Mouse (Mus musculus) adrenal gland, adult 2 months (tissue): ENCODE measurements at regions not wholly inside any gene's neighbourhood (a gene's known extent, or its start where the extent isn't known, plus 50 kb on each side); places are given as distances from the start of the nearest gene placed in this dataset.
A peak's percentile ranks its signal among the peaks of the same experiment; 100 is the strongest.

Experiments used
- DNase-seq: peaks from one replicate; pipeline ENCODE4 v3.0.0; 2021

GRCm38 (mm10) chr14:92958138-92958537 is 932.3 kb downstream of the Pcdh9 start:
- DNase-seq = no peak

DNA sequence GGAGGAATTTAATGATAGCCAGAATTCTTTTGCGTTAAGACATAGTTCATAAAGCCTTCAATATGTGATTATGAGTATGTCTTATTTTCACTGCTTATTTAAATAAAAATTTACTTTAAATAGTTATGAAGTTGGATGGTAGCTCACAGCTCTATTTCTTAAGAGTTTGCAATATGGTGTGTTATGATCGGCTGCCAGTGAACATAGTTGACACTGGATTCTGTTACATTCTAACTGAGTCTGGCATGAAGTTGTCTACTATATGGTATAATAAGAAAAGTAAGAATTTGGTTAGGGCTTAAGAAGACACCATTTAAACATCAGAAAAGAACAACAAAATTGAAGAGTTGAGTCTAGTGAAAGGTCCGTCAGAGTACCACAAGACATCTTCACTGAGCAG is 935.0 kb downstream of the Pcdh9 start:
- no peak for DNase-seq

GRCm38 (mm10) chr14:92907623-92908045 is 982.8 kb downstream of the Pcdh9 start:
- DNase-seq = no peak

DNA sequence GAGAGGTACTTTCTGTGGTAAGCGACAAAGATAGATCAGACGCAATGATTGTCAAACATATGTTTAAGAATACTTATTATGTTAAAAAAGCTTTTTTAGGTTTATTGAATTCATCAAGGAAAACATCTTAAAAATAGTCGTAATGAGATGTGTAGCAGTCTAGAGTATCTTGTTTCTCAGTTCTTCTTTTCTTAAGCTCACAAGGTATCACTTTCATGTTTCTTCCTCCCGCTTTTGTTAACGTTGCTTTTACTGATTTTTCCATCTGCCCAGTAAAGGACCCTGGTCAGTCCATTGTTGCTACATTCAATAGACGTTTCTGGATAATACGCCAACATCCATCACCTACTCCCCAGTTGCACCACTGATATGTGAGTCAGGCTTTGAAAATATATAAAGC is 1015.9 kb downstream of the Pcdh9 start:
- no peak for DNase-seq

GRCm38 (mm10) chr14:92866462-92866861 is 1024.0 kb downstream of the Pcdh9 start:
- no peak for DNase-seq

DNA sequence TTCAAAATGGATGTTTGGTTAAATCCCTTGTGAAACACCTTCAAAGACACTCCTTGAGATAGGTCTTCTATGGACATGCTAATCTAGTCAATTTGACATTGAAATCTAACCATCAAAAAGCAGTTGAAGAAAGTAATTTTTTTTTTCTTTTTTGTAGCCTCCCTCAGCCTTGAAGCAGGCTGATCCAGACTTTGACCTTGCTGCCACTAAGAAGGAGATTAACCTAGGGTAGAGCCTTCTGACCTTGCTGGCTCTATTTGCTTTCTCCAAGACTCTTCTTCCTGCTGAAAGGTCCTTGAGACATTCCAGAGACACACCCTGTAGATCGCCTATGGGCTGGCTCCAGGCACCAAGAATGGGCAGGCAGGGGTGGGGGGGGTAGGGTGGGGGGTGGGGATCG is 1027.5 kb downstream of the Pcdh9 start:
- peak; percentile 2 for DNase-seq

DNA sequence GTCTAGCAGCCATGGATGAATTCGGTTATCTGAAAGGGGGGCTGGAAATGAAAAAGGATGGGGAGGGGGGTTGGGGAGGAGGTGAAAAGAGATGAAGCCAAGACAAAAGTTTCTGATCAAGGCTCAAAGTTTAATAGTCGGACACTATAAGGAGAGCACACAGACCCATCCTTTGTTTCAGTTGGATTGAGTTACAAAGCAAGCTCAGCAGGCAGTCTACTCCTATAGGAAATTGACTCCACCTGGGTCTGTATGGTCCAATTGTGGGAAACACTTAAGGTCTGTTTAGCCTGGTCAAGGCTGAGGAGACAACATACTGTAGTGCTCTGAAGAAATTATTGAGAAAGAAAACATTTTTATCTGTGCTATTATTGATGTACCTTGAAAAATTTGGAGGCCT is 1029.8 kb downstream of the Pcdh9 start:
- DNase-seq = no peak

DNA sequence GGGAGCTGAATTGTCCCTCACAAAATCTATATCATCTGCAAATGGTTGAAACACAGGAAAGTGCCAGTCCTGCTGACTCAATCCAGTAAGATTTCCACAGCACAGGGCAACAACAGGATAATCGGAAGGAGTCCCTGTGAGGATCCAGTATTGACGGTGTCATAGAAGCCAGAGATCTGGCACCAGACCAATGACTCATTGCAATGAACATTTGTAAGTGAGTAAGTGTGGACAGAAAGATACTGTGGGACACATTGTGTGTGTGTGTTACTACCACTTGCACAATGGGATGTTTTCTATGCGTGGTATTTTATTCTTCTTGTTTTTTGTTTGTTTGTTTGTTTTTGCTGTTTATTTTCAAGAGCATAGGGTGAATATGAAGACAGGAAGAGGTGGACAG is 1056.8 kb downstream of the Pcdh9 start:
- DNase-seq = peak; percentile 14

GRCm38 (mm10) chr14:92829171-92829570 is 1061.3 kb downstream of the Pcdh9 start:
- no peak for DNase-seq

GRCm38 (mm10) chr14:92826576-92827284 is 1063.7 kb downstream of the Pcdh9 start:
- no peak for DNase-seq

- no peak for DNase-seq
These were observed 1070.4 kb downstream of the Pcdh9 start for GRCm38 (mm10) chr14:92820061-92820460.
